Mouse (Mus musculus) erythroblast, embryonic 14.5 days (primary cell): Measurements from ENCODE around the gene Lama4.

Experiments
- GATA1 ChIP-seq: IDR thresholded peaks from 2 replicates; pipeline ENCODE4 v1.6.1; 2012; ENCODE audit warnings: low read length, inconsistent platforms, mixed read lengths
- TAL1 ChIP-seq: IDR thresholded peaks from 3 replicates; pipeline ENCODE4 v1.6.1; 2012; ENCODE audit warnings: low read length, inconsistent platforms, mixed read lengths

- TF ChIP-seq TAL1, result no peak
- no peak for TF ChIP-seq GATA1
These were observed 61.7 kb downstream of the Lama4 start for GRCm38 (mm10) chr10:39027058-39027457.
